Mouse (Mus musculus) retina, postnatal 7 days (tissue): Measurements from ENCODE around the gene Hgfac.

ENCODE experiments used
- DNase-seq: peaks from one replicate; pipeline ENCODE4 v3.0.0-alpha.2; 2012; ENCODE audit warnings: low read depth, low spot score

Hgfac gene

DNA sequence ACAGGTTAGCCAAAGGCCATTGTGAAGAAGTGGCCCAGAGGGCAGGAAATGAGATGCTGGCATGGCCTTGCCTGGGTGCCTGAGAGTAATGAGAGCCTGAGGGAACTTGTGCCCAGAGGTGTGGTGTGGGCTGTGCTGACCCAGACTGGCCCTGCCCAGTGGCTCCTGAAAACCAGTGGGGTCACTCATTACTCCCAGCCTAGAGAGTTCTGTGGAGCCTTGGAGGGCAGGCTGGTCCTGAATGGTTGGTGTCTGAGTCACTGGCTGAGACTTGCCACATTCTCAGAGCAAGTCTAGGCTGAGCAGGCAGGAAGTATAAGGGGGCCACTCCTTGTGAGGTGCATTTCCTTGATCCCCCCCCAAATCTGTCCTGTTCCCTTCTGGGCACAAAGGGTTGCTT, 3.9 kb upstream of the Hgfac start:
- DNase-seq: no peak

DNA sequence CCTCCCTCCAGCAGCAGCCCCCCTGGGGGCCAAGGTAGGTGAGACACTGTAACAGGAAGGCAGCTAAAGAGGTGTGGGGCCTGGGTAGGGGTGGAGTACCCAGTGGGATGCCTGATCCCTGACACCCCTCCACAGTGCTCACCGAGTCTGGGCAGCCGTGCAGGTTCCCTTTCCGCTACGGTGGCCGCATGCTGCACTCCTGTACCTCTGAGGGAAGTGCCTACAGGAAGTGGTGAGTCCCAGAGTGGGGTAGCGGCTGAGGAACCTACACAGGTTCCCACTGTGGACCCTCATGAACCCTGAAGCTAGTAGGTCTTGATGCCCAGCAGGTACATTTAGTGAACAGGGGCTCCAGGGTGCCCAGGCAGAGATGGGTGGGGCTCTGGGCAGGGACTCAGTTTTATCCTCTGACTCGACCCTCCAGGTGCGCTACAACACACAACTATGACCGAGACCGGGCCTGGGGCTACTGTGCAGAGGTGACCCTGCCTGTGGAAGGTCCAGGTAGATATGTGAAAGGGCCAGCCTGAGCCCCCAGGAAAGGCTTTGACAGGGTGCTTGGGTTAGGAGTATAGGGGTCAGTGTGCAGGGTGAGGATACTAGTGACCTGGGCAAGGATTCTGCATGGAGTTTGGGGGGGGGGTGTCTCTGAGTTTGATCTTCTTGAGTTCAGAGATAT, 1.3 kb downstream of the Hgfac start:
- DNase-seq: no peak

DNA sequence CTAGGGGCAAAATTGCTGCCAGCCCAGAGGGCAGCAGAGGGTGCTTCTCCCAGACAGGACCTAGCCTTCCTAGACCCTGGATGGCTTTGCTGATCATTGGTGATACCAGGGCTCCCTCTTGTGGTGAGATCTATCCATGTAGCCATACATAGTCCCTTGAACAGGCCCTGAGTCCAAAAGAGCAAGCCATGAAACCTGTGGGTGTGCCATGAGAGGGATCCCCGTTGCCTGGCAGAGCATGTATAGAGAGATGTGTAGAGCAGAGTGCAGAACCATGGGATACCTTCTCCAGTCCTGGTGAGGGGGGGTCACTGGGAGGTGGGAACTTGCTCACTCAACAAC, 1.8 kb downstream of the Hgfac start:
- DNase-seq: peak; percentile 79

DNA sequence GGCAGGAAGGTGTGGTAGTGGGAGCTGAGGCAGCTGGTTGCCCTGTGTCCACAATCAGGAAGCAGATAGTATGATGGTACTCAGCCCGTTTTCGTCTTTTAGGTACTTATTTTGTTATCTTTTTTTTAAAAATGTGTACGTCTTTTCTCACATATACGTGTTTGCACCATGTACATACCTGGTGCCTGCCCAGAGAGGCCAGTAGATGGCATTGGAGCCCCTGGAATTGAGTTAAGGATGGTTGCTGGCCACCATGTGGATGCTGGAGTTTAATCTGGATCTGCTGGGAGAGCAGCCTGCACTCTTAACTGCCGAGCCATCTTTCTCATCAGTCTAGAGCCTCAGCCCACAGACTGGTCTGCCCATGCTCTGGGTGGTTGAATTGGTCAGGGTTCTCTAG, 9.2 kb downstream of the Hgfac start:
- DNase-seq: no peak

DNA sequence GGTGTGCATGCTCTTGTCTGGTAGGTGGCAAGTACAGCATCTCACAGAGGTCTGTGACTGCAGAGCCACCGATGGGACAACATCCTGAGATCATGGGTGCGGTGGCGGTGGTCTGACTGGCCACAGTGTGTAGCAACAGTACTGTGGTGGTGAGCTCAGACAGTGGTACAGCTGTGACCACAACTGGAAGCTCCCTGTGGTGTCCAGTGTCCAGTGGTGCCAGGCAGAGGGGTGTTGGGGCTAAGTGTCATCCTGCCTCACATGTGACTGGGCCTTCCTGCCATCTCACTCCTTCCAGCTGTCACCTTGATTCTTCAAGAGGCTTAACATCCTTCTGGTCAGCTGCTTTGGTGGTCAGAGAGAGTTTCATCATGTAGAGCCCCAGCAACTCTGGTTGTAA, 13.3 kb downstream of the Hgfac start:
- DNase-seq: no peak

DNA sequence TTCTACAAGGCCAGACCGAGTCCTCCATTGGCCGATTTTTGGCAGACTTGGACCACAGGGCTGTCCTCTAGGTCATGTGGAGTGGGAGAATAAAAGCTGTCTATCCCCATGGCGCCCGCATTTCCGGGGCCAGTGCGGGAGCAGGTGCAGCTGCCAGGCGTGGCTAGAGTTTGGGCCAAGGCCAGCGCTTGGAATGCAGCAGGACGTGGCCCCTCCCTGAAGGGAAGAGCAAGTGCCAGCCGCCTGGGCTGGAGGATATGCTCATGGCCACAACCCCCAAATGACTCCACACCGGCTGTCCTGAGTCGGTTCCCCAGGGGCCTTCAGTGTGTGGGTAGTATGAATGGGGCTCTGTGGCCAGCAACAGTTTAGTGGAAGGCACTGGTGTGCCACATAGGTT, 13.8 kb downstream of the Hgfac start:
- no peak for DNase-seq

DNA sequence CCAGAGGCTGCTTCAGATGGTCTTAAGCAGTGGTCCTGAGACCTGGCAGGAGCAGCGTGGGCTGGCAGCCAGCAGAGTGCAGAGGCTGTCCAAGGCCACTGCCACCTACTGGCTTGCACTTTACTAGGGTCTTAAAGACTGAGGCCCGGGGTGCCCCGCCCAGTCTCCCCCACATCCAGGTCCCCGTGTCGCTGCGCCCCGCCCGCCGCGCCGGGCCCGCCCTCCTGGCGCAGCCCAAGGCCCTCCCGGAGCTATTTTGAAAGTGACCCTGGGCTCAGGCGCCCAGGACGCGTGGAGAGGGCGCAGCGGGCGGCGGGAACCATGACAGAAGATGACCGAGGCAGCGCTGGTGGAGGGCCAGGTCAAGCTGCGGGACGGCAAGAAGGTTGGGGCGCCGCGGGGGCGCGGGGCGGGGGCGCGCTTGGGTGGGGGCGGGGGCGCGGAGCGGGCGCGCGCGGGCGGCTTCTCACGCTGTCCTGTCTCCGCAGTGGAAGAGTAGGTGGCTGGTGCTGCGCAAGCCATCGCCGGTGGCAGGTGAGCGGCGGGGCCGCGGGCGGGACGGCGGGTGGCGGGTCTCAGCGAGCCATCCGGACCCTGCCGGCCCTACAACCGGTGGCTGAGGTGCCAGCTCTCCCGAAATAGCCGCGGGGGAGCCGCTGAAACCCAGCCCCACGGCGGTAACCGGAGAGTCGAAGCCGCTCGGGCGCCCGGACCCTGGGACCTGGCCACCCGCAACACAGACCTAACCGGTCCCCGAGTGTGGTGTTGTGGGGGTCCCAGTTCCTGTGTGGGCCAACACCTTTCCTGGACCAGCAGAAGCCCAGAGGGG, 15.5 kb downstream of the Hgfac start, which contains the start of gene Dok7:
Gene Dok7, plus strand, starts transcription at position 163 of the 829 bp plus-strand sequence.
- DNase-seq: peak; percentile 60

DNA sequence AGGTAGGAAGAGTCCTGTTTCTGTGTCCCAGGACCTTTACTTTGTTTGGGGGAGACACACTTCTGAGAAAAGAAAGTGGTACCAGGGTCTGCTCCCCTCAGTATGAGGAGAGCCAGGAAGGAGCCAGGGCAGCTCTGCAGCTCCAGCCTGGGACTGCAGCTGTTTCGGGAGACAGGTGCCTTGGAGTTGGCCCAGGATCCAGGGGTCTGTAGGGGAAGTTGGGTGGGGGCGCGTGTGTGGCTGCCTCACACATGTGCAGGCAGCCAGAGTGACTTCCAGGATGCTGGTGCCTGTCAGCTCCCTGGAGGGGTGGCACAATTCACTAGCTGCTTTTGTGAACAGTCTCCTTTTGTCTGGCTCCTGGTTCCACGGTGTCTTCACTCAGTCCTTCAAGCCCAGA, 16.3 kb downstream of the Hgfac start:
- no peak for DNase-seq

DNA sequence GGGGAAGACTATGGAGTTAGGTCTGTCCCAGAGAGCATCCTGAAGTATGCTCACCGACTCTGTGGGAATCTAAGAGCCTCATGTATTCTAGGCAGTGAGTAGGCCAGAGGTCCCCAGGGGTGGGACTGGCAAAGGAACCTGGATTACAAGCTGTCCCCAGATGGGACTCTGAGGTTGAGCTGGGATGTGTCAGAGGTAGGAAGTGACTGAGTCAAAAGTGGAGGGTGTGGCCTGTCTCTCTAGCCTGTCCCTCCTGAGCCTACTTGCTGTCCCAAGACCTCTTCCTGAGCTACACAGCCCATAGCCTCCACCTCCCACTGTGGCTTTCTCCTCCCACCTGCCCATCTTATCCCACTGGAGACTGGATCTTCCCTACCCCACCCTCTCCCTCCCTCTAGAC, 16.9 kb downstream of the Hgfac start:
- no peak for DNase-seq

DNA sequence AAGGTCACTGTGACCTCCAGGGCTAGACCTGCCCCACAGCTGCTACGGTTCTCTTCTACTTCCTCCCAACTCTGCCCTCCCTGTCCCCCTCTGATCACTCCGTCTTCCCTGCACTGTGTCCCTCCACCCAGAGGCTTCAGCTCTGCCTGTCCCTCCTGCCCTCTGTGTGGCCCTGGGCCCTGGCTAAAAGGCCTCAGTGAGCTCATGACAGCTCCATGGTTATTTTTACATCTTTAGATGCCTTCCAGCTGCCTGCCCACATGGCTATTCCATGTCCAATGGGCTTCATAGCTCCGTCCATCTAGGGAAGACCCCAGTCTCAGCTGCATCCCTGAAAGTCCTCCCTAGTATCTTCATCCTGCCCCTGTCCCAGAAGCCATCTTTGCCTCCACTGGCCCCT, 18.8 kb downstream of the Hgfac start:
- no peak for DNase-seq

DNA sequence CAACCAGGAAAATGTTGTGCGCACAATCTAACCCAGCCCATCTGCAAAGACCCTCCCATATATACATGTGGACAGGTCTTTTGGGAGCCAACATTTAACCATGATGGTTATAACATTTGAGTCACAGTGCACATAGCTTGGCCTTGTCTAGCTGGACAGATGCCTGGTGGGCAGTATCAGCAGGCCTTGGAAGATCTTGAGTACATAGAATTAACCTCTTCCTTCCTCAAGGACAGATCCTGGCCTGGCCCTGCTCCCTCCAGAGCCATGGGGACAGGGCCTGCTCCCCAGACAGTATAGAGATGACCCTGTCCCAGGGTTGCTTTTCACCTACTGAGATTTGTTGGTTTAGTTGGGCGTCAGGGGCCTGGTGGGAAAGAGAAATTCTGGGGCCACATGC, 28.5 kb downstream of the Hgfac start:
- no peak for DNase-seq

DNA sequence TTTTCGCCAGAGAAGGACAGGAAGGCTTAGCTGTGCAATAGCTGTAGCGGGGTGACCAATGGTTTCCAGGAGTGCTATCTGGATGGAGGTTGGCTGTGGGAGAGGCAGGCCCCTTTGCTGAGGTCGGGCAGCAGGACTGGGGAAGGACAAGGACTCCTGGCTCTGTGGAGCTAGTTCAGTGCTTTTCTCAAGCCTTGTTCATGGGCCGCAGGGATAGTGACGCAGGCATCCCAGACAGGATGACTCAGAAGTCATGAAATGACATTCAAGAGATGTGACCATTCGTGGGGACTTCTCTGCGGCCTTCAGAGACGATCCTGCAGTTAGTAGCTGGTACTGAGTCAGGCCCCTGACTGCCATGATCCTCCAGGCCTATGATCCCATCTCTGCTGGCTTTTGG, 29.0 kb downstream of the Hgfac start:
- DNase-seq: no peak

DNA sequence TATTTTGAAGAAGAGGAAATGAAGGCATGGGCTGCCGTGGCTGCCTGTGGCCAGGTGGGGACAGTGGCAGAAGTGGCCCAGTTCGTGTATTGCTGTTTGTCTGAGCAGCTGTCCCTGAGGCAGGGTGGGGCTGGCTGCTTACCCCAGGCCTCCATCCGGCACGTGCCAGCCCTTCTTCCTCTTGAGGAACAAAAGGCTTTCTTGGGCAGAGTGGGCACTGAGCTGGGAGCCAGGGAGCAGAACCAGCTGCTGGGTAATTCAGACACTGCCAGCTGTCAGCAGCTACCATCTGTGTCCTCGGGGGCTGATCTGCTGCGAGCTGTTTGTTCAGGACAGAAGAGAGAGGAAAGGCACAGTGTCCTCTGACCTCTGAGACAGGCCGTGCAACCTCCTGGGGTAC, 29.6 kb downstream of the Hgfac start:
- DNase-seq: no peak

DNA sequence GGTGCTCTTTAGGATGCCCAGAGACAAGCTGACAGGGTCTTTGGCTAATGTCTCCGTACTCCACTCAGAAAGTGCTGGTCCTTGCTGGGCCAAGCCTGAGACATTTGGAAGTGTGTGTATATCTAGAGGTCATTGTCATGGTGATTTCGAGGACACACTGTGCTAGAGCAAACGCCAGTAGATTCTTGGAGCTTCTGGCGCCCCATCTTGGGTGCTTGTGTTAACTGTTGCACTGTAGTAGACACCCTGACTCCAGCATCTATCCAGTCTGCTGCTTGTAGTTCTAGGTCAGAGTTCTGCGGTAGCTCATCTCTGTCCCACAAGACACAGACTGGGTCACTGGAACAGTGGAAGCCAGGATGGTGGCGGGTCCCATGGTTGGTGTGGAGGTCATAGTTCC, 30.5 kb downstream of the Hgfac start:
- DNase-seq: no peak

DNA sequence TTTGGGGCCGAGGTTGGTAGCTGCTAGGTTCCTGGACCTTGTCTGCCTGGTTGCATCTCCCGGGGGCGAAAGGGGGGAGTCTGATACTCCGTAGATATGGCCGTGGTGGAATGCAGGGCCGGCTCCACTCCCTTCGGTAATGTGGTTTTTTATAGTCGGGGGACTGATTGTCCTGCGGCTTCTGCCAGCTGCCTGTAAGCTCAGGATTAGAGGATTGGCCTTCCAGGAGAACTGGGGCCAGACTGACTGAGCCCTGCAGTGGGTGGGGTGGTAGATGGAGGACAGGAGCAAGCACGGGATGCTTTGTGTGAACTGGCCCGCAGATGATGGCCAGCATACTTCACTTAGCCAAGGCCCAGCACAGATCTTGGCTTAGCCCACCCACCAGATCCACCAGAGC, 31.9 kb downstream of the Hgfac start:
- no peak for DNase-seq

DNA sequence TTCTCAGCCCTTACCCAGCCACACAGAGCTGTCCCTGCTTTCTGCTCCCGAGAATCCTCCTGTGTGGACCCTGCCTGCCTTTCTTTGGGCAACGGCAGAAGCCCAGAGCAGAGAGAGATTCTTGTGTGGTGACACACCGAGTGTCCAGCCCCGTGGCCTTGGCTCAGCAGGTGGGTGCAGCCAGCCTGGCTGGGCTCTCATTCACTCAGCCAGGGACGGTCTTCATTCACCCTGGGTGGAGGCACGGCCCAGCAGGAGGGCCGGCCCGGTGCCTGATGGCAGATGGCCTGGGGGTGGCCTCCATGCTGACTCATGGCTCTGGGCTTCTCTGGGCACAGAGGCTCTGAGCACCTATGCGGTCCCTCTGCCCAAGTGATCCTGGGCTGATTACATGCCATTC, 32.7 kb downstream of the Hgfac start:
- DNase-seq: no peak

DNA sequence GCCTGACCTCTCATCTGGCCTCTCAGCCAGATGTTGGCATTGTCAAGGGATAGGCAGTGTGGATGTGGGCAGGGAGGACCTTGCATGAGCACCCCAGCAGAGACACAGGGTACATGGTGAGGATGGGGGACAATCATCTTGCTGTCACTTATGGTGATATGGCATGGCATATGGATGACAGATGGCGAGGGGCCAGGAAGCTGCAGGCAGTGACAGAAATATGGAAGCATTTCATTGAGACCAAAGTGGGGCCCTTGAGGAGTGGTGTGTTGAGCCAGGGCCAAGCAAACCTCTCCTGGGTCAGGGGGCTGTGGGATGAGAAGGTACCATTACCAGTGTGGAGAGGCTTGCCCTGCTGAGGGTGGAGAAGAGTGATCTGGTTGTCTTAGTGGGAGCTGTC, 35.1 kb downstream of the Hgfac start:
- DNase-seq: no peak

DNA sequence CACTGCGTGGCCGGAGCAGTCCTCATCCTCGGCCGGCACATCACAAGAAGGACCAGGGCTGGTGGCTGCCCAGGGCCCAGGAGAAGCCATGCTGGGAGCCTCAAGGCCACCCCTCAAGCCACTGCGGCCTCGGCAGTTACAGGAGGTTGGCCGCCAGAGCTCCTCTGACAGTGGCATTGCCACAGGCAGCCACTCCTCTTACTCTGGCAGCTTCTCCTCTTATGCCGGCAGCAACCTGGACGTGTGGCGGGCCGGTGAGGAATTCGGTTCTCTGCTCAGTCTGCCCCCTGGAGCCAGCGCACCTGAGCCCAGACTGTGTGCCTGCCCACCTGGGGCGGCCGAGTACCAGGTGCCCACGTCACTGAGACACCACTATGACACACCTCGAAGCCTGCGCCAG, 37.8 kb downstream of the Hgfac start:
- no peak for DNase-seq

DNA sequence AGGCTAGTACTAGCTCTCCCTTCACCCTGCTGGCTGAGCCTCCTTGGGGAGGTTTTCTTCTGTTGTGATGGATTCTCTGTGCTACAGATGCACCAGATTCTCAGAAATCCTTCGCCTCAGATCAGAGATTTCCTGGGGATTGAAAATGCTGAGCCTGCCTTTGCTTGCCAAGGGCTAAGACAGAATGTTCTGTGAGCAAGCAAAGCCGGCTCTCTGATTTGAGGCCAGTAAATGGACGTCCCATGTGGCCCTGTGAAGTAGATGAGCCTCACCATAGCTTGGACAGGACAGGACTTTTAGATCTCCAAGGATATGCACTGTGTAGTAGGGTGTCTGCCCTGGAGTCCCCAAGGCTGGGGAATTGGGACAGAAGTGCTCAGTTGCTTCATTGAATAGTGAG, 43.6 kb downstream of the Hgfac start:
- DNase-seq: no peak

DNA sequence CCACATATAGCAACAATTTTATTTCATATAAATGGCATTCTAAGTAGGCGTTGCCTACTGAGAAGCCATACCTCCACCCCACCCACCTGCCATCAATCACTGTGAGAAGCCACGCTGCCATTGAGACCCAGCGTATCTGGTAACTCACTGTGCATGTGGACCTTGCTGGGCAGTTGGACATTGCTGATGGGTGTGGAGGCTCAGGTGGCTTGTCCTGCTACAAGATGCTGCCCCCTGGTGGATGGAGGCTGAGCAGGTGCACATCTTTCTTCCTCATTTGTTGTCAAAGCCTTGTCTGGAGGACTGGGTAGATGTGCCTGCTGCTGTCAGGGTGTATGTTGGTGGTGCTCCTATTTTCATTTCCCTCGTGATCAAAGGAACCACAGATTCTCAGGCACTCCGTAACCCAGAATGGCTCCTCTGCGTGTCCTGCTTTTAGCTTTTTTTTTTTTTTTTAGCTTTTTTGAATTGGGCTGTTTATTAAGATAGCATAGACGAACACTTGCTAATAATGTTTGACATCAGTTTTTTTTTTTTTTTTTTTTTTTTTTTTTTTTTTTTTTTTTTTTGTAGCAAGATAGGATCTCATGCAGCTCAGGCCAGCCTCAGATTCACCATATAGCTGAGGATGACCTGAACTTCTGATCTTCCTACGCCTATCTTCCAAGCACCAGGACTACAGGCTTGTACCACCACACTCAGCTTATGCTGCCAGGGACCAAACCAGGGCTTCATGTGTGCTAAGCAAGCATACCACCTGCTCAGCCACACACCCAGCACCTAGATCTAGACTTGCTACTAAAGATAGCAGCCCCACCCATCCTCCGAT, 47.7 kb downstream of the Hgfac start:
- DNase-seq: peak; percentile 71

DNA sequence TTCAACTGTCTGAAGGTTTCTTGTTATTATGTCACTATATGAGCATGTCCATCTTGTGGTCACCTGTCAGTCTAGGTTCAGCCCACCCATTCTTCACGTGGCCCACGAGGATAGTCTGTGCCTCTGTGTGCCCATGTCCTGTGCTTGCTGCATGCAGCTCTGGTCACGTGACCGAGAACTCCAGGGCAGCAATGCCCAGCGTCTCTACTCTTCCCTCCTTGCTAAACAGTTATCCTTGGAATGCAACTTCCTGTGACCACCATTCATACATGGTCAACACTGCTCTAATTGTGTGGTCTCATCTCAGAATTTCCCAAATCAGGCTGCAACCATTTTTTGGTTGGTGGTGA, 48.3 kb downstream of the Hgfac start:
- no peak for DNase-seq

DNA sequence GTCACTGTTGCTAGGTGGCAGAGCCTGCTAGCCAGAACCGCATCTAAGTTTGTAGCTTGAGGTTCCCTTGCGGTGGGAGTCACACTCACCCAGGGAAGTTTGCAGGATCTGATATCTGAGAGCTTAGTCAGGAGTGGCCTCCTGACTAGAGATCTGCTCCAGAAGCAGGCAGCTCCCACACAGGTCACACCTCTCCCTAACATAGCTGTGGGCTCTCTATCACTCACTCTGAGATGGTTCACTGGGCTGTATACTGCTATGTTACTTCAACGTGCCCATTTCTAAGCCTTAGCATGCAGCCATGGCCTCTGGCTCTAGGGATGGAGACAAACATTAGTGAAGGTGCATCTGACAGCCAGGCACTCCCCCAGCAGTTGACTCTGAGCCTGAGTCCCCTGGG, 50.3 kb downstream of the Hgfac start:
- no peak for DNase-seq
